Mouse (Mus musculus) fat pad, adult 2 months (tissue): ENCODE measurements around the gene Gen1.

Experiments
- DNase-seq: peaks from one replicate; pipeline ENCODE4 v3.0.0-alpha.2; 2011; ENCODE audit warnings: low read depth, low spot score; ENCODE audit errors: extremely low read depth

Gen1 gene

DNA sequence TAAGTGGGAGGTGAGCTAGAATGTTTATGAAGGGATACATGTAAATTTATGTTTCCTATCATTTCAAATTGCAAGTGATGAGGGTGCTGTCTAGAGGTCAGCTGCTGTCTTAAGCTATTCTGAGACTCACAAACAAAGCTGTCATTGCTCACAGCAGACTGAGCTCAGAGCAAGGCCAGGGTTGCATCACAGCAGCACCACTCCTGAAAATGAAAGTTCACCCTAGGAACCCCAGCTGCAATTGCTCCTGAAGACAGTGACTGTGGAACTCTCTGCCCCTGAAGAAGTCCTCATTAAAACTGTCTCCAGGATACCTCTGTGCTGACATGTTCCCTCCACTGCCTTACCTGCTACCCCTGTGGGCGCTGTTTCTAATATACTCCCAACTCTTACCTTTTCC lies 70.6 kb downstream of the Gen1 start:
- DNase-seq: no peak
